Mouse (Mus musculus): ENCODE results near the gene V1ra8.
"Not testable (repeated sequence)": the region's sequence is repeated elsewhere in the genome, so short reads cannot be mapped to it uniquely, and the experiment has no call there.

V1ra8 gene

DNA sequence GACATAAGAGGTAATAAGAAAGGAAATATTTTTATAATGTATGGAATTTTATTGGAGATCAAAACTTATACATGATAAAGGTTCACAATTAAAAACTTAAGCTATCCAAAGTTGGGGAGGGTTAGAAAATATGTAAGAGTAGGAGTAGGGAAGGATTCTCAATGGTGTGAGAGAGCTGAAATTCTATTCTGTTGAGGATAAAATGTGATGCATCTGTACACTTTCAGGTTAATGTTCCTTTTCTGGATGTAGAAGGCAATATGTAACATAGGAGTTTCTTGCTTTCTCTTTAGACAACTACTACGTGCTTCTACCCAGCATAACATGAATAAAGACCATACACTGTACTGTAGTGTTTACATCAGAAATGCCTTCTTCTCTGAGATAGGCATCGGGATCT is at the start of gene V1ra8:
TSS of gene V1ra8 (plus strand) at position 301 of the 400 bp plus-strand sequence.
- not testable (repeated sequence) for DNase-seq (ENCODE audit: low spot score in 2 of 2)

DNA sequence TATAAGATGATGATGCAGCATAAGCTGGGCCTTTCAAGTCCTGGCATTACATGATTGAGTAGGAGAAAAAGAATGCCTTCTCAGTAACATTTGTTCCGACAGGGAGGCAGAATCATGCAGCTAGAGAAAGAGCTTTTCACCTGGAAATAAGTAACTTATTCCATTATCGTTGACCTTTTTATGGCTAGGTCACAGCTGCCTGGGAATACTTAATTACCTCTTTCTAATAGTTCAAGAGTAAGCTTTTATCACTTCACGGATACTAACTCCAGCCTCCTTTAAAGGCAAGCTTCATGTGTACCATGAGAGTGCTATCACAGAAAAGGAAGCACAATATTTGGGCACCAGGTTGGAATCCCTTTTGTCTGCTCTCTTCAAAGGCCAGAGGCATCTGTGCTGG is 42.5 kb upstream of the V1ra8 start:
- DNase-seq (ENCODE audit: low spot score in 2 of 2) = no peak

DNA sequence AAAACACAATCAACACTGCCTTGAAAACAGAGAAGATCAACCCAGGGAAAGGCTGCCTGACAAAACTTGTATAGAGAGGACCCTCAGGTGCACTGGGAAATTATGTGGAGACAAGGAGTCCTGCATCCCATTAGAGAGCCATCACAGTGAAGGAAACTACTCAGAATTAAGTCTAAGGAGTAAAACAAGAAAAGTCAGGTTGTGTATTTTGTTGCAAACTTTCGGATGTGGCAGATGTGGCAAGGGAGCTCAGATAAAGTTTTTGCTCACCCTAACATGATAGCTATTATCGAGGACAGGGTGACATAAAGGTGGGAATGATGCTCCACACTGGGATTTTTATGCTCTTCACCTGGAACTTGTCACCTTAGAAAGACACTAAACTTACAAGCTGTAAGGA is 28.1 kb upstream of the V1ra8 start, which contains the start of gene Vmn1r52:
TSS of gene Vmn1r52 (plus strand) at position 301 of the 400 bp plus-strand sequence.
- no peak for DNase-seq (ENCODE audit: low spot score in 2 of 2)

DNA sequence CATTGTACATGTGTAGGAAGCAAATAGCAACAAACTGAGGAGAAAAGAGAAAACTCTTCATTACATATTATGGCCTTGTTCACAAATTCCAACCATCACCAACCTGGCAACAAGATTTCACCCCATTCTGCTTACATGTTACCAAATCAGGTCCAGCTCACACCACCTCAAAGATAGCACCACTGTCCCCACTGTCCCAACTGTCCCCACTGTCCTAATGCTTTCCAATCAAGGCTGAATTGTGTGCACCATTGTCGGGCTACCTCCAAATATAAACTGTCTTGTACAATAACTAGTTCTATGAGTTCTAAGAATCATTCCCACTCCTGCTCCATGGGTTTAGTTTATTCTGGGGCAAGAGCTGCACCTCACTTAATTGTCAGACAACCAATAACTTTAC is 21.7 kb downstream of the V1ra8 start, which contains the start of gene Vmn1r53:
TSS of gene Vmn1r53 (minus strand) at position 101 of the 400 bp plus-strand sequence.
- no peak for DNase-seq (ENCODE audit: low spot score in 2 of 2)

DNA sequence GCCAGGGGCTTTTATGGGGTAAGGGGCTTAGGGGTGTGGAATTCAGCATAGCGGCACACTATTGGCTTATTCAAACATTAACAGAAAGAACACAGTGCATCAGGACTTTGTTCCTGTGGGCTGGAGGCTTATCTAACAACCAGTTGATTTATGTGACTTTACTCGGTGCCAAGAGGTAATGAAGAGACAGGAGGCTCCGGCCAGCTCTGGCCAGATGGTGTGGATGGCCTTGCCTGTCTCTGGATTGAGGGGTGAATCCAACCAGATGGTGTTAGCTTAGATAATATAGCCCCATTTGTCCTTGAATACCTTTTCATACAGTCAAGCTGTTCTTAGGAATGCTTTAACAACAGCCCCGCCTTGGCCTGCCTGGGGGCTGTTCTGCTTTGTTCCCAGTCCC is 29.5 kb downstream of the V1ra8 start:
- not testable (repeated sequence) for DNase-seq (ENCODE audit: low spot score in 2 of 2)

DNA sequence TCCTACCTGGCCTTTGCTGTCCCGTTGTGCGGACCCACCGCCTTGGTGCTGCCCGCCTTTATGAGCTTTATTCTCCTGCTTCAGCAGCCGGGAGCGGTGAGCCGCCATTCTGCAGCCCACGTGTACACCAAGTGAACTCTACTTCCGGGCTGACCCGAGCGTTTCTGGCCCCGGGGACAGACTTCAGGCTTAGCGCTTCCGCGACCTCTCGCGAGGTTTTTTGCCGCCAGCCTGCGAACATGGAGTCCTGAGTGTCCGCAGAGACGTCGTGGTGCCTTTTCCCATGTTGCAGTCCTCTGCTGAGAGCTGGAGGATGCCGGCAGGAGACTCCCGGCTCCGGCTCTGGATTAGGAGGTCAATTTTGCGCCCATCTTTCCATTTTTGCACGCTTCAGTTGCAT is 30.1 kb downstream of the V1ra8 start:
- no peak for DNase-seq (ENCODE audit: low spot score in 2 of 2)

DNA sequence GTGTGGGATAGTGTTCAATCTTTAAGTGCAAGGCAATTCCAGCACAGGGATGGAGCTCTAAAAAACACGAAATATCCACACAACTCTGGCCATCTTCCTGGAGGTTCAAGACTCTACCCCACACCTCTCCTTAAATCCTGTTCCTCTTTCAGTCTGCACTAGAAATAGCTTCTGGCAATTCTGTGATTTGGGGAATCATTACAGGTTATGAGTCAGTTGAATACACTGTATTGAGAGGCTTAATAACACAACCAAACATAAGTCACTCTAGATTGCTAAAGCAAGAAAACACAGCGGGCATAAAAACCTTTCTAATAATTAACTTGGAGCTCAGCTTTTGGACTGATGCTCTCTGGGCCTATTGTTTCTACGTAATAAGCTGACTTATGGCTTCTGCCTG is 41.4 kb downstream of the V1ra8 start:
- DNase-seq (ENCODE audit: low spot score in 2 of 2) = no peak

DNA sequence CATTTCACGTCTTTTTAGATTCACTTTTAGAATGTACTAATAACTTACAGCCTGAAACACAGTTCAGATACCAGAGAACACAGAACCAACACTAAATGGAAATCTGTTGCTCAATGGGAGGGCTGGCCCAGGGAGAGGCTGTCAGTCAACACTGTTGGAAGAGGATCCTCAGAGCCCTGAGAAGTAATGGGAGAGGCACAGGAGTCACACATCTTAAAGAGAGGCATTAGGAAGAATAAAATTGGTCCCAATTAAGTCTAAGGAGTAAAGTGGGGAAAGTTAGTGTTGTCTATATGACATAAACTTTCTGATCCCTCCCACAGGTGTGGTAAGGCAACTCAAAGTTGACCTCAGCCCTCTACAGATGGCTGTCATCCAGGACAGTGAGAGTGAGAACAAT is 43.4 kb downstream of the V1ra8 start, which contains the start of gene Vmn1r54:
TSS of gene Vmn1r54 (plus strand) at position 301 of the 400 bp plus-strand sequence.
- DNase-seq (ENCODE audit: low spot score in 2 of 2) = no peak

Measured in spleen, postnatal 4 days (tissue).